Mouse (Mus musculus) stomach, embryonic 16.5 days (tissue): ENCODE measurements around the gene Vav2. TPM values are rescaled to one million over a fixed set of nuclear protein-coding genes. Genes with fewer than 3 reads are reported as not detected.
A peak's percentile ranks its signal among the peaks of the same experiment; 100 is the strongest.

Experiments
- ATAC-seq: fragments of 200-750 bp; cut with Nextera tagmentation; 2 replicates; pipeline ENCODE4 v1.8.0; 2017; ENCODE audit warnings: moderate number of reproducible peaks, moderate TSS enrichment; ENCODE audit not compliant: insufficient read depth, low FRiP score
- H3K27ac ChIP-seq: fragments of 300-500 bp; sonication (generic); 2 replicates; pipeline ENCODE4 v1.5.1; 2014; ENCODE audit warnings: low read length
- H3K27me3 ChIP-seq: fragments of 300-500 bp; sonication (generic); 2 replicates; pipeline ENCODE4 v1.6.1; 2014; ENCODE audit warnings: low read length, control low read depth, mixed read lengths; ENCODE audit not compliant: control insufficient read depth, insufficient read depth
- H3K36me3 ChIP-seq: fragments of 300-500 bp; sonication (generic); 2 replicates; pipeline ENCODE4 v1.6.1; 2014; ENCODE audit warnings: low read length; ENCODE audit not compliant: control insufficient read depth, insufficient read depth
- H3K4me1 ChIP-seq: fragments of 300-500 bp; sonication (generic); 2 replicates; pipeline ENCODE4 v1.6.1; 2014; ENCODE audit warnings: low read length, control low read depth, mixed read lengths; ENCODE audit not compliant: control insufficient read depth, insufficient read depth
- H3K4me2 ChIP-seq: fragments of 300-500 bp; sonication (generic); 2 replicates; pipeline ENCODE4 v1.6.1; 2014; ENCODE audit warnings: low read depth, low read length, mixed read lengths
- H3K4me3 ChIP-seq: fragments of 300-500 bp; sonication (generic); replicated peaks from 2 replicates; pipeline ENCODE4 v1.5.1; 2014; ENCODE audit warnings: mild to moderate bottlenecking, low read length
- H3K9ac ChIP-seq: fragments of 300-500 bp; sonication (generic); 2 replicates; pipeline ENCODE4 v1.6.1; 2014; ENCODE audit warnings: low read length
- H3K9me3 ChIP-seq: fragments of 300-500 bp; sonication (generic); replicated peaks from 2 replicates; pipeline ENCODE4 v1.6.1; 2016; ENCODE audit warnings: low read length, control low read depth; ENCODE audit not compliant: control insufficient read depth
- WGBS: fragments of 180-500 bp; shearing (Covaris S2); extraction: QIAGEN DNeasy Blood & Tissue Kit; methylation state at CpG from one replicate; pipeline ENCODE4 v1.1.7; 2014; 5-methylcytosine and 5-hydroxymethylcytosine counted together
- polyA plus RNA-seq: library from polyadenylated mRNA; unstranded; fragments of >200 nt; fragmentation: Nextera tagmentation; extraction: Ambion mirVana; gene quantifications from 2 replicates; pipeline ENCODE4 v1.2.1, GENCODE M21; 2015

Vav2 gene
- polyA plus RNA-seq, 1 experiment from 2014 or later = 6.8 TPM

DNA sequence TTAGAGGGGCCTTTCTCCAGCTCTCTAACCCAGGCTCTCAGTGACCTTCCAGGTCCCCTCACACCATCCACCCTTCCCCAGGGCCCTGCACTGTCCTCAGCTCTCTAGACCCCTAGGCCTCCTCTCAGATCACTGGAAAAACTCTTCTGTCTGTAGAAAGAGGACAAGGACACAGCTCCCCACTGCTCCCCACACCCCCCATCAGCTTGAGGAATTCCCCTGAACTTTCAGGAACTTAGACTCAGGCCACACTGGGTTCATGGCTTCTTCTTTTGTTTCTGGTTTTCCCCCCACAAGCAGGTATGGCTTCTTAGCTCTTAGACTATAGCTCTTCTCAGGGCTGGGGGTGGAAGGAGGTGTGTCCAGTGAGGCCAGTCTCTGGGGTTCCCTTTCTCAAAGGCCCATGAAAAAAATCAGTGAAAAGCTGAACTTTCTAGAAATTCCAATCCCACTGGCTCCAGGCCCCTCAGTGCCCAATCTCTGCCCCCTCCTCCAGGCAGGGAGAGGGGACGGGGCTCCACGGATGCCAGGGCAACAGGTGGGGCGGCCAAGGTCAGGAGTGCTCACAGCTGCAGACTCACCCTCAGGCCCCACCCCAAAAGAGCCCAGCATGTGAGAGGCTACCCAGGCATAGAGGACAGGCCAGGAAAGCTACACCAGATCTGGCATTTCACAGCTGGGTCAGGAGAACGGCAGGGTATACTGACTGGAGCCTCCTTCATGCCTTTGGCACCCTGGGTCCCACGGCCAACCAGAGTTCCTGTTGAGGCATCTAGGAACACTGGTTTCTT, 21.5 kb downstream of the Vav2 start:
- Histone ChIP-seq H3K36me3 (no peaks in the 10 kb centered on the region), H3K27ac (peak overlapping the region; percentile 31), H3K4me3 (no peak overlapping the region), H3K9ac (0 out of 2 replicates have a peak overlapping the region, but pooled peaks have one; percentile 28), H3K27me3 (no peaks in the 10 kb centered on the region), H3K9me3 (no peaks in the 10 kb centered on the region), H3K4me1 (peaks cover 34% of the 10 kb centered on the region), H3K4me2 (no peak overlapping the region)
- 46% methylated on average over 5 of the region's 5 CpGs for WGBS
- ATAC-seq = no peak

DNA sequence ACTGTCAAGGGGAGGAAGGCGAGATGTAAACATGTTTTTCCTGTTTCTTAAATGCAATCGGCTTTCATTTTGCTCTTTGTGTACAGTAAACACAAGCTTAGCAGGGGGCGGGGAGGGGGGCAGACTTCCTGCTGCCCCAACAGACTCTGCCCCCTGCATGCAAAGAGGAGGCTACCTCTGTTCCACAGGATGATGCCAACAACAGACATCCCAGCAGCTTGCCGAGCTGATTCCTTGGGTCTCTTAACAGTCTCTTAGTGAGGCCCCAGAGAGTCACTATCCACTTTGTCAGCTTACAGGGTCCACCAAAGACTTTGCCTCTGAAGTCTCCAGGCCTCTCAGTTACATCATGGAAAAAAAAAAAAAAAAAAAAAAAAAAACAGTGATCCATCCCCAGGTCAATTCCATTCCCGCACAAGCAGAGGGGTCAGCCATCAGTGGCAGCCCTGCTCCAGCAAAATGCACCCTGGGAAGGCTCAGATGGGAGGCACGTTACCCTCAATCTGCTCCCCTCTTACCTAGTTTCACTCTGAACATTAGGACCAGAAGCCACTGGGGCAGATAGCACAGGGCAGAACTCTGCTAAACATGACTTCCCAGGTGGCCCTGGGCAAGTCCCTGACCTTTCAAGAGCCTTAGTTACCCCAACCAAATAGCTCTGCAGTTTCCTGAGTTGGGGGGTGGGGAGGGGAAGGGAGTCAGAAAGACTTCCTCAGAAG, 22.3 kb downstream of the Vav2 start:
- Histone ChIP-seq H3K27me3 (no peaks in the 10 kb centered on the region), H3K9me3 (peaks cover 2% of the 10 kb centered on the region; the same call in 1 of the 2 replicates), H3K9ac (no peak overlapping the region), H3K4me2 (no peak overlapping the region), H3K36me3 (no peaks in the 10 kb centered on the region), H3K4me3 (no peak overlapping the region), H3K4me1 (peaks cover 34% of the 10 kb centered on the region), H3K27ac (peak overlapping the region; percentile 14; the same call in 1 of the 2 replicates)
- WGBS = 45% methylated on average over 6 of the region's 6 CpGs
- ATAC-seq = no peak

GRCm38 (mm10) chr2:27401544-27401943, 25.3 kb downstream of the Vav2 start:
- 70% methylated on average over 2 of the region's 2 CpGs for WGBS
- Histone ChIP-seq H3K4me2 (no peak overlapping the region), H3K9me3 (peaks cover 7% of the 10 kb centered on the region; the same call in 1 of the 2 replicates), H3K36me3 (no peaks in the 10 kb centered on the region), H3K4me3 (no peak overlapping the region), H3K9ac (no peak overlapping the region), H3K27me3 (no peaks in the 10 kb centered on the region), H3K27ac (no peak overlapping the region), H3K4me1 (peaks cover 28% of the 10 kb centered on the region)
- no peak for ATAC-seq

DNA sequence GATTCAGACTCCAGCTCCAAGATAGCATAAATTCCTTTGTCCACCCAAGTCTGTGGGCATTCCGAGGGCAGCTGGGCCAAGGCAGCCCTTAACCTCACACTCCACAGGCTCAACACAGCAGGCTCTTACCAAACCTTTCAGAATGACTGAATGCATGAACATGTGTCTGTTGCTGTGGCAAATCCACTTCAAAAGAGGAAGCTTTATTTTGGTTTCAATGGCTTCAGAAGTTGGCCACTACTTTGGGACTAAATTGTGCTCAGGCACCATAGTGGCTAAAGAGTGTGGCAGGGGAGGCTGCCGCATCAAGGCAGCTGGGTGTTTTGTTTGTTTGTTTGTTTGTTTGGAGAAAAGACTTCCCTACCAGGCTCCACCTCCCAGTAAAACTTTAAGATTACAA, 26.8 kb downstream of the Vav2 start:
- Histone ChIP-seq H3K27me3 (no peaks in the 10 kb centered on the region), H3K4me3 (no peak overlapping the region), H3K4me2 (no peak overlapping the region), H3K36me3 (no peaks in the 10 kb centered on the region), H3K4me1 (peaks cover 16% of the 10 kb centered on the region), H3K9ac (no peak overlapping the region), H3K9me3 (peaks cover 7% of the 10 kb centered on the region; the same call in 1 of the 2 replicates), H3K27ac (no peak overlapping the region)
- 94% methylated on average over 2 of the region's 2 CpGs for WGBS
- ATAC-seq = no peak

GRCm38 (mm10) chr2:27396656-27397440, 30.0 kb downstream of the Vav2 start:
- H3K9ac ChIP-seq = no peak overlapping the region
- WGBS = 68% methylated on average over 17 of the region's 17 CpGs
- no peak for ATAC-seq
- H3K27ac ChIP-seq = no peak overlapping the region
- H3K4me1 ChIP-seq = peaks cover 11% of the 10 kb centered on the region
- no peak overlapping the region for H3K4me3 ChIP-seq
- no peaks in the 10 kb centered on the region for H3K27me3 ChIP-seq
- H3K36me3 ChIP-seq = no peaks in the 10 kb centered on the region
- H3K9me3 ChIP-seq = peaks cover 7% of the 10 kb centered on the region; the same call in 1 of the 2 replicates
- H3K4me2 ChIP-seq = no peak overlapping the region

- Histone ChIP-seq H3K4me1 (peaks cover 36% of the 10 kb centered on the region), H3K36me3 (no peaks in the 10 kb centered on the region), H3K4me3 (no peak overlapping the region), H3K4me2 (no peak overlapping the region), H3K9ac (no peak overlapping the region), H3K9me3 (peaks cover 3% of the 10 kb centered on the region; the same call in 1 of the 2 replicates), H3K27ac (no peak overlapping the region), H3K27me3 (no peaks in the 10 kb centered on the region)
- 61% methylated on average over 10 of the region's 10 CpGs for WGBS
- no peak for ATAC-seq
Observed at GRCm38 (mm10) chr2:27394158-27394832, 32.5 kb downstream of the Vav2 start.

DNA sequence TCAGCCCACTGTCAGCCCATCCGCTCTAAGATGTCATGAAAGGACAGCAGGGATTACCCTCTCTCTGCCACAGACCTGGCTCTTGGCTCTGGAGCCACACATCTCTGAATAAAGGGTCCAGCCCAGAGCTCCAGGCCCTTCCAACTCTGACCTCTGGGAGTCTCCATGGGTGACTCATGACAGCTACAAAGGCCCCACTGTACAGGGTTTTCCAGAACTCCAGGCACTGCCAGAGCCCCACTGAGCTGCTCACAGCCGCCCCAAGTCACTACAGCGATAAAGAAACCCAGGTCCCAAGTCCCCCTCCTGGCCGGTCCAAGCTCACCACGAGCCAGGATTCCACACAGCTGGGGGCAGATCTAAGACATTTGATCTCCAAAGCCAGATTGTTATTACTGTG, 34.6 kb downstream of the Vav2 start:
- 44% methylated on average over 5 of the region's 5 CpGs for WGBS
- Histone ChIP-seq H3K4me3 (no peak overlapping the region), H3K9ac (no peak overlapping the region), H3K27me3 (no peaks in the 10 kb centered on the region), H3K9me3 (no peaks in the 10 kb centered on the region), H3K36me3 (no peaks in the 10 kb centered on the region), H3K4me2 (no peak overlapping the region), H3K27ac (no peak overlapping the region), H3K4me1 (peaks cover 36% of the 10 kb centered on the region)
- no peak for ATAC-seq

- H3K9me3 ChIP-seq = no peaks in the 10 kb centered on the region
- H3K27me3 ChIP-seq = no peaks in the 10 kb centered on the region
- H3K4me3 ChIP-seq = no peak overlapping the region
- peaks cover 36% of the 10 kb centered on the region for H3K4me1 ChIP-seq
- no peaks in the 10 kb centered on the region for H3K36me3 ChIP-seq
- H3K4me2 ChIP-seq = no peak overlapping the region
- 46% methylated on average over 4 of the region's 4 CpGs for WGBS
- peak overlapping the region; percentile 26; the same call in 1 of the 2 replicates for H3K9ac ChIP-seq
- no peak for ATAC-seq
- no peak overlapping the region; the same call in 1 of the 2 replicates for H3K27ac ChIP-seq
Observed at GRCm38 (mm10) chr2:27390775-27391174, 36.1 kb downstream of the Vav2 start.
